Mouse (Mus musculus): Measurements from ENCODE around the gene Spata31d1a. TPM values are rescaled to one million over a fixed set of nuclear protein-coding genes. Genes with fewer than 3 reads are reported as not detected.
A peak's percentile ranks its signal among the peaks of the same experiment; 100 is the strongest.

Gene Spata31d1a
- polyA plus RNA-seq, 1 experiment from 2014 or later = 0.20 TPM

DNA sequence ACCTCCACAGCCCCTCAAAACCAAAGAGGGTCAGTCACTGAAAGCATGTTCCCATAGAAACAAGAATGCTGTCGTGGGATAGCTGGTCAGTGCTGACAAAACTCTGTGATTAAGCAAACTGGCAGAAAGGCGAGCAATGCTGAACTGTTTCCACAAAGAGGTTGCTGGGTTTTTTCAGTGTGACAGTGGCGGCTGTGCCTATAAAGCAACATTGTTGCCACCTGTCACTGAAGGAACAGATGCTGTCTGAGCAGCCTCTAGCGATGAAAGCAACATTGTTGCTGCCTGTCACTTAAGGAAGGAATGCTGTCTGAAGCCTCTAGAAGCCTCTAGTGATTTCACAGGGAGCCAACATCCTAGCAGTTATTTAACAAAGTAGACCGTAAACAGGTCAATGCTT, 57.5 kb downstream of the Spata31d1a start:
- Histone ChIP-seq H3K27ac (ENCODE audit: low read length) (peak overlapping the region; percentile 25), H3K4me1 (replicated peaks; ENCODE audit: control insufficient read depth, insufficient read depth, low read length) (peaks cover 25% of the 10 kb centered on the region), H3K27me3 (replicated peaks; ENCODE audit: control insufficient read depth, insufficient read depth, low read length) (no peaks in the 10 kb centered on the region), H3K36me3 (ENCODE audit: control insufficient read depth, insufficient read depth) (peaks cover 6% of the 10 kb centered on the region; the same call in 1 of the 2 replicates), H3K4me2 (ENCODE audit: low read length) (no peak overlapping the region), H3K9me3 (ENCODE audit: control insufficient read depth, low read length) (no peaks in the 10 kb centered on the region), H3K4me3 (replicated peaks; ENCODE audit: low read length) (no peak overlapping the region), H3K9ac (replicated peaks; ENCODE audit: low read depth, low read length) (0 out of 2 replicates have a peak overlapping the region, but pooled peaks have one; percentile 2)
- 32% methylated on average over 5 of the region's 5 CpGs for WGBS
- ATAC-seq = peak; percentile 59

Other genes with a start within 250 kb of the Spata31d1a start
- 56.1 and 60.5 TPM in 2 replicates for gene Agtpbp1, start 125.1 kb downstream of the Spata31d1a start, polyA plus RNA-seq (2015; fragmentation: Nextera tagmentation; extraction: Ambion mirVana)
- gene Naa35, start 125.1 kb downstream of the Spata31d1a start, polyA plus RNA-seq (2015; fragmentation: Nextera tagmentation; extraction: Ambion mirVana) = 168 and 177 TPM in 2 replicates
- gene Golm1, start 34.5 kb downstream of the Spata31d1a start, polyA plus RNA-seq (2015; fragmentation: Nextera tagmentation; extraction: Ambion mirVana) = 40.9 and 49.6 TPM in 2 replicates
- gene 4921517D22Rik, start 16.2 kb downstream of the Spata31d1a start, polyA plus RNA-seq (2015; fragmentation: Nextera tagmentation; extraction: Ambion mirVana) = not detected in 2 replicates
- gene Spata31d1b, start 2.0 kb upstream of the Spata31d1a start, polyA plus RNA-seq (2015; fragmentation: Nextera tagmentation; extraction: Ambion mirVana) = not detected in 2 replicates
- not detected in 2 replicates for gene Spata31d1d, start 21.4 kb upstream of the Spata31d1a start, polyA plus RNA-seq (2015; fragmentation: Nextera tagmentation; extraction: Ambion mirVana)
- gene 1700014D04Rik, start 36.4 kb upstream of the Spata31d1a start, polyA plus RNA-seq (2015; fragmentation: Nextera tagmentation; extraction: Ambion mirVana) = 0.54 TPM in 1 of 2 replicates, not detected in the other
- 145 and 149 TPM in 2 replicates for gene Isca1, start 59.5 kb upstream of the Spata31d1a start, polyA plus RNA-seq (2015; fragmentation: Nextera tagmentation; extraction: Ambion mirVana)
- gene Gm49354, start 71.9 kb upstream of the Spata31d1a start, polyA plus RNA-seq (2015; fragmentation: Nextera tagmentation; extraction: Ambion mirVana) = not detected in 2 replicates
- gene Tut7, start 112.8 kb upstream of the Spata31d1a start, polyA plus RNA-seq (2015; fragmentation: Nextera tagmentation; extraction: Ambion mirVana) = 57.7 and 65.1 TPM in 2 replicates